Mouse (Mus musculus) lung, adult 2 months (tissue): ENCODE data around the gene Tmem240. TPM values are rescaled to one million over a fixed set of nuclear protein-coding genes. Genes with fewer than 3 reads are reported as not detected.

ENCODE experiments used
- DNase-seq: peaks from one replicate; pipeline ENCODE4 v3.0.0; 2022
- H3K4me1 ChIP-seq: fragments of 200-500 bp; 2 replicates; pipeline ENCODE4 v1.6.1; 2011; ENCODE audit warnings: low read length; ENCODE audit not compliant: control insufficient read depth, insufficient read depth
- H3K4me3 ChIP-seq: fragments of 200-500 bp; replicated peaks from 2 replicates; pipeline ENCODE3; 2011; ENCODE audit warnings: low read depth, mild to moderate bottlenecking, control low read depth, low read length; ENCODE audit errors: extremely low read depth
- CTCF ChIP-seq: fragments of 200-500 bp; IDR thresholded peaks from 2 replicates; pipeline ENCODE4 v1.5.1; 2011; ENCODE audit warnings: mild to moderate bottlenecking, low read length, control low read depth; ENCODE audit not compliant: insufficient read depth
- POLR2A ChIP-seq: fragments of 200-500 bp; IDR thresholded peaks from 2 replicates; pipeline ENCODE4 v1.6.1; 2011; ENCODE audit warnings: low read depth, mild to moderate bottlenecking, control low read depth, low read length, borderline replicate concordance; ENCODE audit errors: extremely low read depth
- WGBS: fragments of 180-500 bp; shearing (Covaris S2); methylation state at CpG from one replicate; pipeline ENCODE4 v1.1.7; 2018; 5-methylcytosine and 5-hydroxymethylcytosine counted together
- polyA plus RNA-seq: library from polyadenylated mRNA; depleted of rRNA; stranded (reverse); fragments of >200 nt; gene quantifications from 2 replicates; pipeline ENCODE4 v1.2.3, GENCODE M21; 2012

The Tmem240 gene
- polyA plus RNA-seq, 1 experiment = 1.6 TPM

DNA sequence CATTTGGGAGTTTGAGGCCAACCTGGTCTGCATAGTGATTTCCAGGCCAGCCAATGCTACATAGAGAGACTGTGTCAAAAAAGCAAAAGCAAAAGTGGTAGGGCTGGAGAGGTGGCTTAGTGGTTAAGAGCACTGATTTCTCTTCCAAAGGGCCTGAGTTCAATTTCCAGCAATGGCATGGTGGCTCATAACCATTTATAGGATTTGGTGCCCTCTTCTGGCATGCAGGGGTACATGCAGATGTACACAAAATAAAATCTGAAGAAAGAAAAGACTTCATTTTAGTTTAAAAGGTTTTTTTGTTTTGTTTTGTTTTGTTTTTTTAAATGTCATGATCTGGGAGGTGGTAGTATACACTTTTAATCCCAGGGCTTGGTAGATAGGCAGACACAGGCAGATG, 34.2 kb upstream of the Tmem240 start:
- Histone ChIP-seq H3K4me3 (no peak overlapping the region), H3K4me1 (no peaks in the 10 kb centered on the region; the same call in 1 of the 2 replicates)
- TF ChIP-seq CTCF = peak; percentile 21; the same call in 1 of the 2 replicates
- no peak for TF ChIP-seq POLR2A
- DNase-seq = no peak

DNA sequence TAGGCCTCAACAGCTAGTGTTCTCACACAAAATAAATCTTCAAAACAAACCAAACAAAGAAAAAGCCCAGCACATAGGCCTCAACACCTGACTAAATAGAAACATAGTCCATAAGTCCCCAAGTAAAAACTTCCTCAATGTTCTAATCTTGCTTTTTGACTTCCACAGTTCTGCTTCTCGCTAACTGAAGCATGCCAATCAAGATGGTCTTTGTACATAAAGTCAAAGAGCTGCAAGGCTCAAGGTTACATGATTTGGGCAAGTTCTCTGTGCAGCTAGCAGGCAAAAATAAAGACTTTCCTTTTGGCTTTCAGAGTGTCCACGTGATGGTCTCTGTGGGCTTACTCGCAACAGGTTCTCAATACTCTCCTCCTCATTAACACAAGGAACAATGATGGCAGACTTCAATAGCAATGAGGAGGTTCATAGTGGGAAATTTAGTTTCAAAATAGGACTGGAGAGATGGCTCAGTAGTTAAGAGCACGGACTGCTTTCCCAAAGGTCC, 31.1 kb upstream of the Tmem240 start:
- TF ChIP-seq CTCF (no peak), POLR2A (no peak)
- DNase-seq = no peak
- Histone ChIP-seq H3K4me1 (peaks cover 5% of the 10 kb centered on the region), H3K4me3 (no peak overlapping the region)
- 95% methylated on average over 4 of the region's 4 CpGs for WGBS

DNA sequence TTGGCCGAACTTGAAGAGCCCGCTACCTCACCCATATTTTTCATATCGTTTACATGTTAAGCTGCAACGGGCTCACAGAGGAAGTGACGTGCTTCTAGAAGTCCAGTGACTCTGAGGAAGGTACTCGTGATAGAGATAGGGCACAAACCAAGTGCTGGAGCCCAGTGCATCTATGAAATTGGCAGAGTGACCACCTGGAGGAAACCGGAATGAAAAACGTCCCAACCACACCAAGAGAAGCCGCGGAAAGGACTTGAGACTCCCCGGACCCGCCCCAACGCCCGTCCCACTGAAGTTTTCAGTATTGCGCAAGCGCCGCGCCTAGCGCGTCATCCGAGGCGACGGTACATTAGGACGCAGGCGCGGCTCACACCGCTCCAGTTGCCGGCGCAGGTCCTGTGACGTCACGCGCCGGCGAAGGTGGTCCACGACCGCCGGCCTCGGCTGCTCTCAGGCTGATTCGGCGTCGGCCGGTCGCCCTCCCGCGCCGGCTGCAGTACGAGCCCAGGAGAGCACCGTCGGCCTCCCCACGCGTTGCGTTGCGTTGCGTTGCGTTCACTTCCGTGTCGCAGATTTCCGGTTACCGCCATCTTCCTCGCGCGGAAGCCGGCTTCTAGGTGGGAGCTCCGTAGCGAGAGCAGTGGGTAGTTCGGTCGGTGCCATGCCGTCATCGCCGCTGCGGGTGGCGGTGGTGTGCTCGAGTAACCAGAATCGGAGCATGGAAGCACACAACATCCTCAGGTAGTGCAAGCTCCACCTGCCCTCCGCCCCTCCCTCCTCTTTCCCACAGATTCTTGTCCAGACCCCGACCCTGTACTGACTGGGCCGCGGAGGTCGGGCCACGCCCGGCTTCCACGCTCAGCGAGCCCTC, 29.6 kb upstream of the Tmem240 start, which contains the start of gene Ssu72:
TSS of gene Ssu72 (plus strand) at position 80 of the 871 bp plus-strand sequence.
- TF ChIP-seq POLR2A = peak; percentile 78; the same call in 1 of the 2 replicates
- no peak for TF ChIP-seq CTCF
- peak; percentile 98 for DNase-seq
- under 1% methylated on average over 83 of the region's 83 CpGs for WGBS
- H3K4me1 ChIP-seq = peaks cover 5% of the 10 kb centered on the region
- H3K4me3 ChIP-seq = peak within 1 kb of the TSS; percentile 98

DNA sequence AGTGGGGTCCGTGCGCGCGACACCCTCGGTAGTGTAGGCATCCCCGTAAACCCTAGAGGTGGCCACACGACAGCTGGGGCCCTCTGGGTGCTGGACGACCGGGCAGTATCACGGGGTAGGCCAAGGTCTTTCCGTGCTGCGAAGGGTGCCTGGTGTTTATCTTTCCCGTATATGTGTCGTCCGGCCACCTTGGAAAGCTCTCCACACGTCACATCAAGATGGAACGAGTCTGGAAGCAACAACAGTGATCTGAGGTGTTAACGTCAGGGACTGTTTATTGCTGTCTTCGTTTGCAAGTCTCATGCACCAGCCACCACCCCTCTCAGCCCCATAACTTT, 29.0 kb upstream of the Tmem240 start:
- DNase-seq = no peak
- peaks cover 10% of the 10 kb centered on the region for H3K4me1 ChIP-seq
- H3K4me3 ChIP-seq = peak overlapping the region; percentile 98
- TF ChIP-seq CTCF (no peak), POLR2A (no peak)
- under 1% methylated on average over 19 of the region's 19 CpGs for WGBS

DNA sequence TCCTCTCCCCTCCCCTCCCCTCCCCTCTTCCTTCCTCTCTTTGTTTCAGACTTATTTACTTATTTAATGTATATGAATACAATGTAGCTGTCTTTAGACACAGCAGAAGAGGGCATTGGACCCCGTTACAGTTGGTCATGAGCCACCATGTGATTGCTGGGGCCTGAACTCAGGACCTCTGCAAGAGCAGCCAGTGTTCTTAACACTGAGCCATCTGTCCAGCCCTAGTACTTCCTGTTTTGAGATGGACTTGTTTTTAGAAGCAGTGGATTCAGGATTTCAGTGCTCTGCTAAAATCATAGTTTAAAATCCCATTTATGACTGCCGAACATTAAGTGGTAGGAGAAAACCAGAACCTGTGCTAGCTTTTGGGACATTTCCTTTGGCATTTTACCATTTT, 26.0 kb upstream of the Tmem240 start:
- H3K4me3 ChIP-seq = no peak overlapping the region
- H3K4me1 ChIP-seq = peaks cover 17% of the 10 kb centered on the region
- 50% methylated on average over 2 of the region's 2 CpGs for WGBS
- TF ChIP-seq POLR2A (no peak), CTCF (no peak)
- no peak for DNase-seq

DNA sequence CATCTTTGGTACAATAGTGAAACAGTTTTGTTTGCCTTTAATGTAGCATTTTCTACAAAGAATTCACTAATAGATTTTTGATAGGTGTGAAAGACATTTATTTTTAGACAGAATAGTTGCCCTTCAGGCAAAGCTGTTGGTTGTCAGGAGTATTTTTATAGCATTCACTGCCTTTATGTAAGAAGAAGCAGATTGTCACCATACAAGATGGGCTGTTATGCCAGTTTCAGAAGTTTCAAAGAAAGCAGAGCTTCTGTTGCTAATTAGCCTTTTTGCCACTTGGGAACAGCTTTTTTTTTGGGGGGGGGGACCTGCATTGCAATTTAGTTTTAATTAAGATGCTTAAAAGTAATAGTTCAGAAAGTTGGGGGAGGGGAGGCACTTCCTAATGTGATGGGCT, 25.6 kb upstream of the Tmem240 start:
- H3K4me3 ChIP-seq = no peak overlapping the region

DNA sequence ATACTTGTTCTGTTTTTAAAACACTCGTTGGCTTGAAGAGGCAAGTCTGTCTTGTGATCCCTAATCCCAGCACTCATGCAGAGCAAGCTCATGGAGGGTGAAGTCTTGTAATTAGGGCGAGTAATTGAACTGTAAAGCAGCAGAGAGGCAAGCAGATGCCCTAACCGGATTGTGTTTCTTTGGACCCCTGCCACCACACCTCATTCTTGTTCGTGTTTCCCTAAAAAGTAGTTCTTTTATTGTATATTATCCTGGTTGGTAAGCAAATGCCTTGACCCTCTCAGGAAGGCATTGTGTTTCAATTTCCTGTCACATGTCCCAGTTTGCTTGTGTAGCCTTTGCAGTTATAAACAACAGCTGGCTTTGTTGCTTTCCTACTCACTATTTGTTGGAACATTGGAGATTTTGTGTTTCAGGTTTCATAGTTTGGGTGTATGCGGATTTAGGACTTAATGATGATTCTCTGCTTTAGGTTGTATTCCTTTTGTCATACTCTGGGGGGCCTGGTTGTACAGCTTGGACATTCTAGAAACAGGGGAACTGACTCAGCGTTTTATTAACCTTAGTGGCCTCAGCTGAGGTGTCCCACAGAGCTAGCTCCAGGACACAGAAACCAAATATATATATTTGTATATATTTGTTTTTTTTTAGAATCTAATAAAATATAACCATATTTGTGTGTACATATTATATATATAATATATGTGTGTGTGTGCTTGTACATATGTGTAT, 23.9 kb upstream of the Tmem240 start:
- no peak for TF ChIP-seq POLR2A
- no peak for TF ChIP-seq CTCF
- H3K4me3 ChIP-seq = no peak overlapping the region
- WGBS = 29% methylated on average over 6 of the region's 6 CpGs
- DNase-seq = no peak
- H3K4me1 ChIP-seq = peaks cover 17% of the 10 kb centered on the region

More for the DNA sequence above, 25.6 kb upstream of the Tmem240 start:
- TF ChIP-seq CTCF = no peak
- TF ChIP-seq POLR2A = no peak
- H3K4me1 ChIP-seq = peaks cover 17% of the 10 kb centered on the region
- DNase-seq = no peak

DNA sequence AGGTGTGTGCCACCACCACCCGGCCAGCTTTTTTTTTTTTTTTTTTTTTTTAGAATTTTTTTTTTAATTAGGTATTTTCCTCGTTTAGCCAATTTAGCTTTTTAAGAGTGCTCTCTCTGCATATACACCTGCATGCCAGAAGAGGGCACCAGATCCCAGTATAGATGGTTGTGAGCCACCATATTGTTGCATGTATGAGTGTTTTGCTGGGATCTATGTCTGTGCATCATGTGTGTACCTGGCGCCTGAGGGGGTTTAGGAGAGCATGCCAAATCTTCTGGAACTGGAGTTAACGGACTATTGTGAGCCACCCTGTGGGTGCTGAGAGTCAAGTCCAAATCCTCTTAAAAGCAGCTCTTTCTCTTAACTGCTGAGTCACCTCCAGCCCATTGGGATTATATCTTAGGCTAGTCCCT, 12.9 kb upstream of the Tmem240 start:
- 53% methylated on average over 4 of the region's 4 CpGs for WGBS
- TF ChIP-seq CTCF (no peak), POLR2A (no peak)
- H3K4me3 ChIP-seq = no peak overlapping the region
- no peaks in the 10 kb centered on the region for H3K4me1 ChIP-seq
- DNase-seq = peak; percentile 26

DNA sequence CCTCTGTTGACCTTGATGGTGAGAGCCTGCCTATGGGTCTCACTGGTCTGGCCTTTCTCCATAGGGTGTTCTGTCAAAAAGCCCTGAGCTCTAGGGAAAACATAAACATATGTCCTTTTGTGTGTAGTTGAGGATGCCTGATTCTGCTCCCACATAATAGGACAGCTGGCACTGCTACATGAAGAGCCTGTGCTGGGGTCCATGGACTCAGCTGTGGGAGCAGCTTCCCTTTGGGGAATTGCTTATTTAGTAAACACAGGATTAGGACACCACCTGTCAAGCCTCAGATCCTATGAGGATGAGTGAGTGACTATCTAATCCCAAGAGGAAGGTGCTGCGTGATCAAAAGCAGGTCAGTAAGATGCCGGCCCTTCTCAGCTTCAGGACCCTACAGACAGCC, 6.6 kb upstream of the Tmem240 start:
- Histone ChIP-seq H3K4me1 (no peaks in the 10 kb centered on the region), H3K4me3 (no peak overlapping the region)
- DNase-seq = no peak
- no peak for TF ChIP-seq CTCF
- TF ChIP-seq POLR2A = no peak
- 89% methylated on average over 2 of the region's 2 CpGs for WGBS
